Mouse (Mus musculus) embryo, embryonic 11 days (tissue): ENCODE measurements at regions not wholly inside any gene's neighbourhood (a gene's known extent, or its start where the extent isn't known, plus 50 kb on each side); places are given as distances from the start of the nearest gene placed in this dataset.
A peak's percentile ranks its signal among the peaks of the same experiment; 100 is the strongest.

Source experiments
- DNase-seq: peaks from one replicate; pipeline ENCODE4 v3.0.0-alpha.2; 2015

DNA sequence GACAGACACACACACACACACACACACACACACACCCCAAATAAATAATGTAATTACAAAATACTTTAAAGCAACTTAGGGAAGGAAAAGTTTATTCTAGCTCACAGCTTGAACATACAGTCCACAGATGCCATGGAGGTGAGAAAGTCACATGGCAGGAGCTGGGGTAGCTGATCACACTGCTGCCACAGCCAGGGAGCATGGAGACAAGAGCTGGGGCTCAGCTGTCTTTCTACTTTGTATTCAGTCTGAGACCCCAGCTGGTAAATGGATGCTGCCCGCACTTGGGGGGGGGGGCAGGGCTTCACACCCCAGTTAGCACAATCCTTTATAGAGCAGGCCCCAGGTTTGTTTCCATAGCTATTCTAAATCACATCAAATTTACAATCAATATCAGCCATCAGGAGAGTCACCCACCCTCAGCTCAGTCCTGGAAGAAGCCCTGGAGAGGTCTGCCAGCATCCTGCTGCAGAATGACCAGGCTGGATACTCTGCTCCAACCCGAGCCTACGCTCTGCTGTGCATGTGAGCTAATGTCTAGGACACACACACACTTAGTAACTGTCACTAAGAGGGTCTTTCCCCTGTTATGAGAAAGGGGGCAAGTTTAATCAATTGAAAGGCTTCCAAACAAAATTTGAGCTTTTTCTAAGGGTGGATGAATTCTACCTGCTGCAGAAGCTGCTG, 184.3 kb upstream of the Tle3 start:
- DNase-seq, result no peak

DNA sequence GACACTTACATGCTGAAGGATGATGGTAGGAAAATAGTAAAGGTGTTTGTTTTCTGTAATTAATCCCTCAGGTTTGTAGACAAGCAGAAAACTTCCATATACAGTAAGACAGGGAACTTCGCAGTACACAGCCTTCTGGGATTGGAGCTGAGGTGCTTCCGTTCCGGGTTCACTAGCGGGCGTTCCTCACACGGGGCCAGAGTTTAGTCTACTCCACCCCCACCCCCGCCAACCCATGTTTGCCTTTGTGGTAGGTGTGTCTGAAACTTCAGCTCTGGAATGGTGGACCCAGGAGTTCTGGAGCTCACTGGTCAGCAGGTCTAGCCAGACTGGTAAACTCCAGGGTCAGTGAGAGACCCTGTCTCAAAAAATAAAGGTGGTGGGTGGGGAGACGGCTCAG, 182.9 kb upstream of the Tle3 start:
- DNase-seq, result no peak

DNA sequence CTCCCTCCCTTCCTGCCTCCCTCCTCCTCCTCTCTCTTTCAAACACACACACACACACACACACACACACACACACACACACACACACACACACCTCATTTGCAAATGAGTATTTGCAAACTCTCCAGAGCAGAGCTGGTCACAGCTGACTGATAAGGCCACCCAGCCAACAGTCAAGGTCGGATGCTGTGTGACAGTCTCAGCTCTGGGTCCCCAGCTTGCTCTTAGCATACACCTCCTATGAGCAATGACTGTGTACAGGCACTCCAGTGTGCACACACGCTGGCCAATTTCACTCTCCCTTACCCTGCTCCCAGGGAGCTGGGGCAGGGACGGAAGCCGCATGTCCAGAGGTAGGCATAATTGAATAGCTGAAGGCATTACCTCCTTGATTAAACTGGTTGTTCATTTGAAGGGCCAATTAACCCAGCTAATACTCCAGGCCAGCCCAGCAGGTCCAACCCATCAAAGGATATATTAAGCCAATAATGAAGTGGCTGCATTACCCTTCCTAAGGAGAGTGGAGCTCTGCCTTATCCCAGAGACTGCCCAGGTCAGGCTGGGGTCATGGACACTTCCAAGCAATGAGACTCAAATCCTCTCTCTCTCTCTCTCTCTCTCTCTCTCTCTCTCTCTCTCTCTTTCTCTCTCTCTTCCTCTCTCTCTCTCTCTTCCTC, 173.0 kb upstream of the Tle3 start:
- peak; percentile 39 for DNase-seq

DNA sequence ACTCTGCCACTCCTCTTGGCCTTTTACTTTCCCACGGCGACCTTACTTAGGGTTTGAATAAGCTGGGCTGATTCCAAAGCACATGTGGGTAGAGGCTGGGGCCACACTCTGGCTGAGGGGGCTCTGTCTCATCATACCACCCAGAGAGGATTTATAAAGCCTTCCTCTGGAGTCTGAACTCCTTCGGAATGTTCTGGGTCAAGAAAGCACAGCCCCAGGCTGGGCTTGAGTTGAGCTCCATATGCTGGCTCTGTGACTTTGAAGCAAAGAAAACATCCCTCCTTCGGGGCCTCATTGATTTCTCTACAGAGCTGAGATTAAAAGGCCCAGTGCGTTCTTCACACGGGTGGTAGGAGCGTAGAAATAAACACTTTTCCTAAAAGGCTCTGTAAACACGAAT, 172.3 kb upstream of the Tle3 start:
- DNase-seq, result peak; percentile 52

DNA sequence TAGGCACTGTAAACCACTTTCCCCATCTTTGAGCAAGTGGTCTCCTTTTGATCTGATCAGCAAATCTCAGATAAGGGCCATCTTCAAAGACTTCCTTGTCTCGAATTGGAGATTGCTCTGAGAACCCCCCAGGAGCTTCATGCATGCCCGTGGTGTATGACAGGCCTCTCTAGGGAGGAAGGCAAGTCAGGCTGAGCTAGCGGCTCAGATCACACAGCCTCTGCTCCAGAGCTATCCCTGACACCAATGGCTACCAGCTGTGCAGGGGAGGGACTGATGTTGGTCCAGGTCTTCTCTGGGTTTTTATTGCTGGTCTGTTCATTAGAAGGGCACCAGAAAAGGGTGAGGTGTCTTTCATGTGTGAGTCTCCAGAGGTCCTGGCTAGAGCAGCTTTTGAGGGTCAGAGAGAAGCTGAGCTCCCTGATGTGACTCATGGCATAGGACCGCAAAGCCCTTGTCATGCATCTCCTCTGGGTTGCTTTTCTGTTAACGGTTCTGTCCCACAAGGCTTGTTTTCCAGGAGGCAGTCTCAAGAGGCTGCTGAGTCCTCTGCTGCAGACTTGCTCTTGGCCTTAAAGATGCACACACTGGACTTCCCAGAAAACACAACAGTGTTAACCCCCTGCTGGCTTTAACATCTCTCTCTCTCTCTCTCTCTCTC, 171.7 kb upstream of the Tle3 start:
- DNase-seq, result peak; percentile 36

GRCm38 (mm10) chr9:61205049-61205448, 167.1 kb upstream of the Tle3 start:
- no peak for DNase-seq

DNA sequence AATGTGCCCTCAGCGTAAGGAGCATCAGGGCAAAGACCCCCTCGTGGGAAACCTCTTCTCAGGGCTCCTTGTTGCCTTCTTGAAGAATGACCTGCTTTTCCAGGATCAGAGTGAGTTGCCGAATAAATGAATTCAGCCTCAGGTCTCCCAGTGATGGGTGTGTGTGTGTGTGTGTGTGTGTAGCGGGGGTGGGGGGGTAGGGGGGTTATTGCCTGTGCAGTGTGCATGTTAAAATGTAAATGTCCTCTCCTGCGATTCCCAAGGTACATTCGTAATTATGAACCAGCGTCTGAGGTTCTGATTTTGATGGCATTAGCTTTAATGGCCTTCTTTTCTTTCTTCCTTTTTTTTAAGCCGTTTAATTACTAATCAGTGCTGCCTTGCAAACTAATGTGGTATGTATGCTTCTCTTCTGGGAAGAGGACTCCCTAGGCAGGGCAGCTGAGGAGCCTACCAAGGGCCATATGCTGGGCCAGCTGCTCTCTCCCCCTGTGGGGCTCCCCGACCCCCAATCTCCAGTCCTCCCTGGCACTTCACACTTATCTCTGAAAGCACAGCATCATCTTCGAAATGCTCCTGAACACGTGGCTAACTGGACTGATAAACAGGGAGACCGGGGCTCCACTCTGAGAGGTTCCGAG, 165.3 kb upstream of the Tle3 start:
- DNase-seq, result no peak

DNA sequence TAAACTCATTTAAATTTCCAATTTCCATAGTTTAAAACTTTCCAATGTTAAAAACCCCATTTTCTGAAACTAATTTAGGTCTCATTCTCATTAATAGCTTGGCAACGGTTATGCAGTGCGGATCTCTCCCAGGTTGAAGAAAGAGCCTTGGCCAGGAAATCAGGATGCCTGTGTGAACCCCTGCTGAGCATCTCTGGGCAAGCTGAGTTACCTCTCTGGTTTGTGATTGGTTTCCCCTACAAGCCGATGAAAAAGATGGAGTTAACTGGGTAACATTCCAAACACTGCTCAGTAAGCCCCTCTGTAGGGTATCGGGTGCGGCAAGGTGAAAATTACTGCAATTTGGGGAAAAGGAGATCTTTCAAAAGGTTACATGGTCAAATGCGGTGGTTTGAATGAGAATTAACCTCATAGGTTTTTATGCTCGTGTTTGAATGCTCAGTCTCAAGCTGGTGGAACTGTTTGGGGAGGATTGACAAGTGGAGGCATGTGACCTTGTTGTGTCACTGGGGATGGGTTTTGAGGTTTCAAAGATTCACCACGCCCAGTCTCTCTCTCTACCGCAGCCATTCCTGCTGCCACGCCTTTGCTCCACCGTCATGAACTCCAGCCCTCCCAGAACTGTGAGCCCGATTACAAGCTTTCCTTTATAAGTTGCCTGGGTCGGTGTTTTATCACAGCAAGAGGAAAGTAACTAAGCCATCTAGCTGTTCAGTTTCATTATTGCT, 164.6 kb upstream of the Tle3 start:
- no peak for DNase-seq

DNA sequence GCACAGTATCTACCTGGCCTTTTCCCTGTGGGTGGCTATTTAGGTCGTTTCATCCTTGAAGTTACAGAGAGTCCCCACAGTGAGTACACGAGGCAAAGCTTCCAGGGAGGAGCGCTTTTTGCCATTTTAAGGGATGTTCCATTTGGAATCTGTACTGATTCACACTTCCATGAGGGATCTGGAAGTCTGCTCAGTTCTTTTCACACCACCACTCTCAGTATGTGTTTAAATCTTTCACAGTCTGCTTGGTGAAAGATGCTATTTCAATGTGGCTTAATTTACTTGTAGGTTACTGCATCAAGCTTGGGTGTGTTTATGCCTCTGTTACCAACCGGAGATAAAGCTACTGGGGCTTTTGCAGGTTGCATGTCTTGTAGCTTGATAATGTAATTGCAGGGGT, 160.5 kb upstream of the Tle3 start:
- DNase-seq, result no peak

- DNase-seq, result no peak
Observed at GRCm38 (mm10) chr9:61214943-61215342, 157.2 kb upstream of the Tle3 start.

DNA sequence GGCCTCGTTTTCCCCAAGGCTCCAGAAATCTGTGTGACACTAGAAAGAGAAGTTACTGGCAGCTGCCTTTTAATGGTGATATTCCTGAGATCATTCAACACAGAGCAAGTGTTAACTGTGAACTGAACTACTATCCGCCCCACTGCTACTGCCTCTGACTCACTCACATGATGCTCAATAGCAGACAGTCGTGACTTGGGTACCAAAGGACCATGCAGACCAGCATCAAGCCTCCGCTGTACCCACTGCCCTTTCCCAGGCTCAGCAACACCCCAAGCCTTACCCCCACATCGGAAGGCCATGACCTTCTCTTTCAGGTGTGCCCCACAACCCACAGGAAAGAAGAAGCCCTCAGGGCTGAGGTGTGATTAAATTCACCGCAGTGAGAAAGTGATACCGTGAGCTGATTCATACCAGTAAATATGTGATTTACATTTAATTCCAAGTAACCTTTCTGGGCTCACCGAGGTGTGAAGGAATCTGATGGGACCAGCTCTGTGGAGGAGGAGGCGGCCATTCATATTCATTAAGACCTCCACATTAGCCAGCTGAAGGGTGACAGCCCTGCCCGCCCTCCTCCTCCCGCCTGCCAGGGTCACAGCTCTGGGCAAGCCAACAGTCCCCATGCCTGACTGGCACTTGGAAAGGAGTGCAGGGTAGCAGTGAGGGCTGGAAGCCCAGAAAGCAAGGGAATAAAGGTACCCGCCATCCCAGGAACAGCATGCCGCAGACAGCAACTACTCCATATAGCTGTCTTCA, 156.0 kb upstream of the Tle3 start:
- DNase-seq, result no peak

DNA sequence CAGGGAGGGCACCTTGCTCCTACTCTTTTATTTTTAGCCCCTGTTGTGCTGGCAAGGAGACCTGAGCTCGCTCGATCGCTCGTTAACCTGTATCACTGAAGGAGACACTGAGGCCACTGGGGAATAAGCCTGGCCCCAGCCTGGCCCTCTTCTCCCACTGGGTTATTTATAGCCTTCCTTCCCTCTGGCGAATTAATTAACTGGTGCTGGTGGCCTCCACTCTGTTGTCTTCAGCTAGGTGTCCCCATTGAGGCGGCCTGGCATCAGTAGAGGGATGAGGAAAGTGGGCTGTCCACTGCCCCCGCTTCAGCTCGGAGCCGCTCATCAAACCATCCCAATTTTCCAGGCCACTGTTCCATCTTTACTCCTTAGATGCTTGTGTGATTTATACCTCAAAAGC, 152.1 kb upstream of the Tle3 start:
- DNase-seq, result no peak

- no peak for DNase-seq
Observed at GRCm38 (mm10) chr9:61222212-61223003, 149.8 kb upstream of the Tle3 start.

- DNase-seq, result no peak
Observed at GRCm38 (mm10) chr9:61225020-61225652, 147.0 kb upstream of the Tle3 start.

- DNase-seq, result no peak
Observed at GRCm38 (mm10) chr9:61225882-61226281, 146.3 kb upstream of the Tle3 start.

GRCm38 (mm10) chr9:61226596-61227384, 145.4 kb upstream of the Tle3 start:
- peak; percentile 64 for DNase-seq

DNA sequence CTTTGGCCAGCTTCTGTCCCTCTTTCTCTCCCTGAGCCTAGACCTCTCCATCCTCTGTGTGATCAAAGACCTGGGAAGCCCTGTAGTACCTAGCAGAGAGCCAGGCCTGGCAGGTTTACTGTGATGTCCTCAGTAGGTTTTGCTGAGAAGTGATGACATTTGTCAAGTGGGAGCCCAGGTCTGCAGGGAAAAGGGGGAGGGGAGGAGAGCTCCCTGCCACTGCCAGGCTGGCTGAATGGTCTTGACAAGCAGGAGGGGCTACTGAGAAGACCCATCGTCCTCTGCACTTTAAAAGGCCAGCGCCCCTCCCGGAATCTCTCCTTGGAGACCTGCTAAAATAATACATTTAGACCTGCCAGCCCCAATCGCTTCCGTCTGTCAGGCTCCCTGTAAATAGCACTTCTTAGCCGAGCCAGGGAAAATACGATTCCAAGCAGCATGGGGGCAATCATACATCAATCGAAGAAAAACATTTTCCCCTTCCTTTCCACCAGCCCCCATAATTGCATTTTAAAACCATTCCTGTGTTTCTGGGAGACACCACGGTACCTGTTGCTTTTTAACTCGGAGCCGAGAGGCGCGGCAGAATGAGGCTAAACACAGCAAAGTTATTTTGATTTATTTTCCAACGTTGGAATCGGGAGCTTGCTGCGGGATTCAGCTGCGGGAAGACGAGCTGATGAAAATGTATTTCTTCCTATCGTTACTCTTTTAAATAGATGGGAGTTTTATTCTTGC, 144.5 kb upstream of the Tle3 start:
- peak; percentile 61 for DNase-seq

GRCm38 (mm10) chr9:61228230-61228631, 143.9 kb upstream of the Tle3 start:
- no peak for DNase-seq

- no peak for DNase-seq
Observed at GRCm38 (mm10) chr9:61230306-61230705, 141.9 kb upstream of the Tle3 start.
